Mouse (Mus musculus) cerebellum, postnatal 14 days (tissue): ENCODE results near the gene Kat6b.
A peak's percentile ranks its signal among the peaks of the same experiment; 100 is the strongest.
"Not testable (repeated sequence)": the region's sequence is repeated elsewhere in the genome, so short reads cannot be mapped to it uniquely, and the experiment has no call there.

Experiments
- DNase-seq, 2 experiments: peaks; one replicate each; pipeline ENCODE4 v3.0.0; 2021; ENCODE audit warnings: mixed read lengths in 2 of 2

Kat6b gene

GRCm38 (mm10) chr14:21669633-21670421 is 188.6 kb downstream of the Kat6b start:
- peak in 1 of 2 experiments; percentile 50 for DNase-seq

GRCm38 (mm10) chr14:21670422-21671006 is 189.3 kb downstream of the Kat6b start:
- not testable (repeated sequence) for DNase-seq

DNA sequence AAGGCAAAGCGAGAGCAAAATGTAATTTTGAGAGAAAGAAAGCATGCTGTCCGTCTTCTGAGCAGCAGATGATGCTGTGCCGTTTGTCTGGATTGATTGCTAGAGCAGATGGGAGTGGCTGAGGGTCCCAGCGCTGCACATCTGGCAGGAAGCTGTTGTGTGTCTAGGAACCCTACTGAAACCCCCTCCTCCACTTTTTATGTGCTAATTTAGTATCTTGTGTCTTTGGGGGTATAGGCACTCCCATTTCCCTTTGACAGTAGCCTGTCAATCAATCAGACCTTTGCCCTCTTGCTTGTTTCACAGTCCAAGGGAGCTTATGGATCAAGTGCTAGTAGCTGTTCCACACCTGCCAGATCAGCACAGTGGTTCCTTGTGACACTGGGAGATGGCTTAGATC is 191.9 kb downstream of the Kat6b start:
- DNase-seq = no peak

DNA sequence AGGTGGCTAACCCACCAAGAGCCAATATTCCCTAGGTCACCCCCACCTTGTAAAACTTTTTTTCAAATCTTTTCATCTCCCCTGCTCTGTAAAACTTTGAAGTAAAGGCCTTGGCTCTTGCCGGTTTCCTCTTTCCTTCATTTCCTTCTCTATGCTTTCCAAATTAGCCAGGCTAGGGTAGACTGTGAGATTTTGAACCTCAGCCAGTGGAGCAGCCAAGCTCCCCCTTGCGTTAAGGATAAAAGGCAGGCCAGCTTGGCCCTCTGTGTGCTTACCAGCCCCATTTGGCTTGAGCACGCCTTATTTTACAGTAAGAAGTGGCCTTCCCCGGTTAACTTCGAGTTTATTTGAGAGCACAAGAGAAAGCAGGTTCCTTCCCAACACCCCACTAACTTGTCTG is 193.2 kb downstream of the Kat6b start:
- DNase-seq = peak in 1 of 2 experiments; percentile 43

DNA sequence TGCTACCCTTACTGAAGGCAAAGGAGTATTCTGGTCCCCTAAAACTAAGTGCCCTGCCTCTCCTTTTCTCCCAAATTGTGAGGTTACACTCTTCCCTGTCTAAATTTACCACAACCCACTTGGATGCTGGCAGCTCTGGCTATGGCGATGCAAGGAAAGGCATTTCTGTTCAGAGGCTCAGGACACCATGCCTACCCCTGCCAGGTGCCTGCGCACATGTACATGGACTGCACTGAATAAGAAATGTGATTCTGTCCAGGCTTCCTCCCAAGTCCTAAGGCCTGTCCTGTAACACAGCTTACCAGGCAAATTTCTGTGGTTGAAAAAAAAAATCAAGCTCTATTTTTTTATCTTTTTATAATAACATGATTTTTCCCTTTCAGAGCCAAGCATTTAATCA is 195.0 kb downstream of the Kat6b start:
- no peak for DNase-seq

DNA sequence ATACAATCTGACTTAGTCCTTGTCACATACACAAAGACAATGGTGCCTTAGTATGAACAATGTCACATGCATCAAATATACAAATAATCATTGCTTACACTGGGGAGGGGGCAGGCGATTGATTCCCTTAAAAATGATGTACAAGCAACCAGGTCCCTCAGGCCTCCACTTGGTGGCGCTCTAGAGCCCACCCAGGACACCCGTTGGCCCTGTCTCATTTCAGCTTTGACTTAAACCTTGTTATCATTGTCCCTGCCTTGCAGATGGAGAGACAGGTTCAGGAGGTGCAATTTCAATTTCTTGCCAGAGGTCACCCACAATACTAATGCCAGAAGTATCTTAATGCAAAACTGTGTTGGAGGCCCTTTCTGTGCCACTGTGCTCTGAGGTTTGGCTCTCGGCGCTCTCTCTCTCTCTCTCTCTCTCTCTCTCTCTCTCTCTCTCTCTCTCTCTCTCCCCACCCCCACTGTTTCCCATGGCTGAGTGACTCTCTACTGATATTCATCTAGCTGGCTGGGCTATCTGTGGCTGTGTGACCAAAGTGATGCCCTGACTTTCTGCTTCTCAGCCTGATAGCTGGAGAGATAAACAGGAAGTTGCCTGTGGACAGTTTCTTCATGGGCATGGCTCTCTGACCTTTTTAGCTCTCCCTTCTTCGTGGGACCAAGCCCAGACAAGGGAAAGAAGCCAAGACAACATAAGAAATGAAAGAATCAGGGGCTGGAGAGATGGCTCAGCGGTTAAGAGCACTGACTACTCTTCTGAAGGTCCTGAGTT is 197.5 kb downstream of the Kat6b start:
- peak in 1 of 2 experiments; percentile 67 for DNase-seq

GRCm38 (mm10) chr14:21679631-21680201 is 198.5 kb downstream of the Kat6b start:
- DNase-seq = no peak

GRCm38 (mm10) chr14:21682681-21683129 is 201.5 kb downstream of the Kat6b start:
- DNase-seq = peak; percentile 40 to 56

- no peak for DNase-seq
These were observed 202.6 kb downstream of the Kat6b start for GRCm38 (mm10) chr14:21683834-21684233.

DNA sequence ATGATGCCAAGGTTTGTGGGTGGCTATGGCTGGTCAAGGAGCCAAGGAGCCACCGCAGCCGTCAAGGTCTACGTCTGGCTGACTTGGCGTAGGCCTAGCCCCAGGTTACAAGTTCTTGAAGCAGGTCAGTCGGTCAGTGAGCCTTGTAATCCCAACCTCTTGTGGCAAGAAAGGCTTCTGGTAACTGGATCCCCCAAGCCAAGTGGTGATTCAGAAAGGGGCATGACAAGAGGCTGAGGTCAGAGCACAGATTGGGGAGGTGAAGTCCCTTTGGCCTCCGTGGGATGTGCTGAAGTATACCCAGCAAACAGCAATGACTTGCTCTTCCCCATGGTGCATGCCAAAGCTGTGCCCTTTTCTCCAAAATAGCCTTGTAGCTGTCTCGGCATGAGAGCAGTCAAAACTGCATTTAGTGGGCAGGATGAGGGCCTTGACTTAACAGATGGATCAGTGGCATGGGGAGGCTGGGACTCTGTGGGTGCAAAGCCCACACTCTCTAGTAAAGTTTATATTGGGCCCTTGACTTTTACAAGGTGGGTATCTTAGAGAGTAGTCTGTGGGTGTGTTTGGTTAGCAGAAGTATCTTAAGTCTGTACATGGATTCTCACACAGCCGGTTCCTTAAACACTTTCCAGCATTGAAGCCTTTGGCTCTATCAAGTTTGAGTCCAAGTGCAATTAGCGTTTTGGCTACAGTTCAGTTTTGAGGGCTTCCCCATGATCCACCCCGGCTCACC is 204.3 kb downstream of the Kat6b start:
- DNase-seq = no peak

DNA sequence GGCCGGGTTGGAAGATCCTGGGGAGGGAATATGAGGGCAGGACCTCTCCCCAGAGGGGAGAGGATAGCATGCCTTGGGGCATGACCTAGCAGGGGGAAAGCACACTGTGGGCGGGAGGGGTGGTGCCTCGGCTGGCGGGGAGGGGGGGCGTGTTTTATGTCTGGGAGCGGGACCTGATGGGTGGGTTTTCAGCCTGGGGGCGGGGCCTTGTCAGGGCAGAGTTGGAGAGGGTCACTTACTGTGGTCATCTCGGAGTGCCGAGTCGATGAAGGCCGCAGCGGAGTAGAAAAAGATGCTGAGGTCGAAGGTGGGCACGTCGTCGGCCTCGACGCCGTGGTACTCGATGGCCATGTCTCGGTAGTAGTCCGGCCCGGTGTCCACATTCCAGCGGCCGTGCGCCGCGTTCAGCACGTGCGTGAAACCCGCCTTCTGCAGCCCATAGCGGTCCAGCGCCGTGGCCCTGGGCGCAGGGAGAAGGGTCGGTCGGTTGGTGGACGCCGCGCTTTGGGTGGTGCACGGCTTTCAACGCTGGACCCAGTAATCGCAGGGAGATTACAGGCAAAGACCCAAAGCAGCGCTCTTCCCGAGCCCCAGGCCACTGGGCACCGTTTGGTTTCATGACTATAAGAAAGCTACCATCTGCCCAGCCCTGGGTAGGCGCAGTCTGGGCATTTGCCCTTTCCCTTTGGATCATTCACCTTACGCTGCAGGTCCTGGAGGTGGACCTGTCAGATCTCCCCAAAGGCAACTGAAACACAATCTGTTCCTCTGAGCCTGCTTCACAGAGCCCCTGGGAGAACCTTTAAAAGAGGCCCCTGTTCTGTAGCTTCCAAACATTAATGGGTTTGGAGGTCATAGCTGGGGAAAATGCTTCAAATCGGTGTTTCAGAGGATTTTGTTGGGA is 205.4 kb downstream of the Kat6b start:
- DNase-seq = no peak

DNA sequence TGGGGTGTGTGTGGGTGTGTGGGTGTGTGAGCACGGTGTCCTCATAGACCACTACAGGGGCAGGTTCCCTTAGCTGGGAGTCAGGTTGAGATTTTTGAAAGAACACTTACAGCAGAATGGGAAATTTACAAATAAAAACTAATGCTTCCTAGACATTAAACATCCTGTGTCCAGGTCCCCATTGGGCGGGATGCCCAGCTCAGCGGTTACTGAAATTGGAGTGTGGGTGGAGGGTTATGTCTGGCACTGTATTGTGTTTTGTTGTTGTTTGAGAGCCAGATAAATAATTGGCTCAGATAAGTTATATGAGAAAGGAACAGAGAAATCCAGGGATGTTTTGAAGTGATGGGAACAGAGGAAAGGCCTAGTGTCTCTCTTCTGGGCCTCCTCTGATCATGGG is 209.8 kb downstream of the Kat6b start:
- no peak for DNase-seq

DNA sequence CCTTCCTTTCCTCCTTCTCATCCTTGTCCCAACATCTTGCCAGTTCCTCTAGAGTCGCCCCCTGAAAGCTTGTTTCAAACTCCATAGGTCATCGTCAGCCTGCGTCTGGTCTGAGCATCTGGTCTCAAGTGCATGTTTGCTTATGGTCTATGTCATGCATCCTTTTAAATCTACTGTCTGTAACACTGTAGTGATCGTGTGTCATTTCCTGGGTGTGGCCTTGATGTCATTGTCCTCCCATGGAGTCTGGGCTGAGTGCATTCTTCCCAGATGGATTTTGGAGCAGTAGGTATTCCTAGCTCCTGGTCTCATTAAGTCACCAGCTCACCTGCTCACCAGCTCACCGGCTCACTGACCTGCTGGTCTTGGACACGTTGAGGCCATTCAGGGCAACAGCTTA is 213.8 kb downstream of the Kat6b start:
- DNase-seq = no peak

GRCm38 (mm10) chr14:21696186-21696830 is 215.1 kb downstream of the Kat6b start:
- DNase-seq = no peak

- no peak for DNase-seq
These were observed 221.5 kb downstream of the Kat6b start for GRCm38 (mm10) chr14:21702691-21703090.

DNA sequence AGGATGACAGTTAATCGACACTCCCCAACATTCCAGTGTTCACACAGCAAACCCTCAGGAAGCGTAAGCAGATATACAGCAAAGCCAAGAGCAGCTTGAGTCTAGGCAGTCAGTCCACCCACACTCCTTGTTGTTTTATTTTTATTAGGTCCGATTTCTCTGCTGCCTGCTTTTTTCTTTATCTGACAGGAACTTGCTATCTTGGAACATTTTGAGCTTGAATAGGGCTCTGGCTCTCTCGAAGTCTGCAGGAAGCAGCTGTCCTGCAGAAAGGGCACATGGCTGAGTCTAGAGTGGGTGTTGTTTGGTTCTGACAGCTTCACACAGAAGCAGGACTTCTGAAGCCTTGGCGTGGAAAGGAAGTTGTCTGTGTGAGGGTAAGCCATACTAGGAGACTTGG is 222.0 kb downstream of the Kat6b start:
- DNase-seq = no peak

DNA sequence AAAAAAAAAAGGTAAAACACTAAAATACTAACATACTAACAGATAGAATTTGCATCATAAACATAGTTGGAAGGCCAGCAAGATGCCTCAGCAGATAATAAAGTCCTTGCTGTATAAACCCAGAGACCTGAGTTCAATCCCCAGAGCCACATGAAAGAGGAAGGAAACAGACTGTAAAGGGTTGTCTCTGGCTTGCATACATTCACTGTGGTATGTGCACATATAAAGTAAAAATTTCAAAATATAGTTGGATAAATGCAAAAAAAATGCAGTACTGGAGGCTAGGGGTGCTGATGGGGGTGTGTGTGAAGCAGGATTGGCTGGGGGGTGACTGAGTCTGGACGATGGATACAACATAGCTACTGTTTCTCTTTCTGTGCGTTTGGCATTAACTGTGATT is 224.2 kb downstream of the Kat6b start:
- DNase-seq = no peak

GRCm38 (mm10) chr14:21706759-21707571 is 225.7 kb downstream of the Kat6b start:
- DNase-seq = peak; percentile 13

- DNase-seq = no peak
These were observed 228.3 kb downstream of the Kat6b start for GRCm38 (mm10) chr14:21709545-21709944.

DNA sequence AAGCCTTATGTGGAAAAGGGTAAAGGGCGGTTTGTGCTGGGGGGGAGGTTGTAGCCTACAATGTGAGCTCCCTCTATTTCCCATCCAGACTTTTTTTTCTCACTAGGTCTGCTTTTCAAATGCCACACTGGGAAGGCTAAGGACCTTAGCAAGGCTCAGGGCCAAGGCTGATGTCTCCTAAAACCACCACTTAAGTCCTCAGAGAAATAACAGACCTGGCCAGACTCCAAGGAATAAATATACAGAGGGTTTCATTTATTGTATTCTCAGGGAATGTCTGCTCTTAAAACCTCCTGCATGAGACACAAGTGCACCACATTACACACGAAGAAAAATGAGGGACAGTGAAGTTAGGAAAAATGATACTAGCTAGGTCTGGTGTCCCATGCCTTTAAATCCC is 230.0 kb downstream of the Kat6b start:
- DNase-seq = no peak
